8 mouse cellular contexts compared by ENCODE assay signal in the genomic region with DNA sequence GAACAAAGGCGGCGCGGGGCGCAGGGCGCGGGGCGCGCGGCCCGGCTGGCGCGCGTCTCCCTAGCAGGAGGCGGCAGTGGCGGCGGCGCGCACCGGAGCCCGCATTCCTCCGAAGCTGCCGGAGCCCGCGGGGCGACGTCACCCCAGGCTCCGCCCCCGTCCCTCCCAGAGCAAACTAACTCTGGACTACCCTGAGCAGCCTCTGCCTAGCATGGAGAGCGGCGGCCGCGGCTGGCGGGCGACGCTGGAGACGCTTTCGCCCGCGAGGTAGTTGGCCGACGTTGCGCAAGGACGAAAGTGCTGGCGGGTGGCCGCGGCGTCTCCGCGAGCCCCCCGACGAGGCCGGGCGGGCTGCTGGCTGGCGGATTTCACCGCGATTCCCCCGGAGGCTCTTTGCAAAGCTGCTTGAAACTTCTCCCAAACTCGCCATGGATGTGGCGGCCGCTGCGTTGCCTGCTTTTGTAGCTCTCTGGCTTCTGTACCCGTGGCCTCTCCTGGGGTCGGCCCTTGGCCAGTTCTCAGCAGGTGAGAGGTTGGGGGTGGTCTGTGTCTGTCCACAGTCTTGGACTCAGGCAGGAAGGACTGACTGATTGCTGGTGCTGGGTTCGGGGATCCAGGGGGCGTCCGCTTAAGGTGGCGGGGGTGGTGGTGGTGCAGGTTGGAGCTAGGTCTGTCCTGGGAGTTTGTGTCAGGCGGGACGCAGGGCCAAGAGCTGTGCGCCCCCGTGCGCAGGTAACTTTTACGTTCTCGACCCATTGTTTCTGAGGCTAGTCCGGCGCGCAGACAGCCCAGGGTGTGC. TPM values are rescaled to one million over a fixed set of nuclear protein-coding genes. Genes with fewer than 3 reads are reported as not detected.
DNase-seq lines count a peak whose midpoint lies in the region; ATAC-seq and TF ChIP-seq lines count a peak whose summit lies in the region.

Gene Ptprk (plus strand): TSS at position 168 of the 799 bp plus-strand sequence.

- H3K27ac ChIP-seq in hindbrain, postnatal 0 days = peak within 1 kb of the TSS; percentile 84
- H3K27ac ChIP-seq in left cerebral cortex, adult 2 months = peak within 1 kb of the TSS; percentile 91

- peak within 1 kb of the TSS; percentile 65 for H3K9ac ChIP-seq in hindbrain, postnatal 0 days (replicated peaks; ENCODE audit: low read length)

- peak within 1 kb of the TSS; percentile 90 for H3K4me2 ChIP-seq in hindbrain, postnatal 0 days (ENCODE audit: low read depth, low read length)

- peak within 1 kb of the TSS; percentile 86 for H3K4me3 ChIP-seq in hindbrain, postnatal 0 days (ENCODE audit: low read length)
- H3K4me3 ChIP-seq in left cerebral cortex, adult 2 months = peak within 1 kb of the TSS; percentile 91

- ATAC-seq in common myeloid progenitor, adult 5-6 weeks (replicated peaks; ENCODE audit: low read depth, poor library complexity, severe bottlenecking) = peak; percentile 93
- peak; percentile 97 for ATAC-seq in hindbrain, postnatal 0 days

- no peak; the same call in 1 of the 2 replicates for TF ChIP-seq CTCF in hindbrain, postnatal 0 days (IDR thresholded peaks at IDR 0.05; ENCODE audit: low read depth)
- TF ChIP-seq CTCF in left cerebral cortex, adult 2 months (IDR thresholded peaks at IDR 0.05) = no peak; the same call in 1 of the 2 replicates

- no peaks in the 10 kb centered on the region for H3K4me1 ChIP-seq in hindbrain, postnatal 0 days (ENCODE audit: insufficient read depth, low read length)

- peak; percentile 83 to 84 for DNase-seq in adrenal gland, adult 18-20 months (ENCODE audit: low spot score in 2 of 2)
- peak; percentile 90 for DNase-seq in gastrocnemius, postnatal 10 days
- DNase-seq in hindbrain, postnatal 0 days (ENCODE audit: low spot score) = peak; percentile 94
- peak; percentile 90 to 91 for DNase-seq in left cerebral cortex, adult 2 months (ENCODE audit: extremely low spot score in 1 of 2, low spot score in 2 of 2)
- DNase-seq in lung, postnatal 4 days = peak; percentile 94 to 98
- peak; percentile 90 for DNase-seq in right cerebral cortex, postnatal 25 days
- DNase-seq in MN1 (ENCODE audit: low spot score) = no peak

- 1% methylated on average over 73 of the region's 77 CpGs for WGBS in hindbrain, postnatal 0 days

- intact Hi-C loops in left cerebral cortex, adult 2 months (cut with DNase I) = loop anchor here (5.0 to 10.0 kb wide), 4 partner anchors 37 to 1072 kb away; no protein-coding TSS in a partner anchor

- no peaks in the 10 kb centered on the region for H3K36me3 ChIP-seq in hindbrain, postnatal 0 days (ENCODE audit: insufficient read depth, low read length)

- no peaks in the 10 kb centered on the region for H3K27me3 ChIP-seq in hindbrain, postnatal 0 days (ENCODE audit: insufficient read depth, low read length)

- no peaks in the 10 kb centered on the region for H3K9me3 ChIP-seq in hindbrain, postnatal 0 days (ENCODE audit: low read length)

RNA-seq across cellular contexts. Expression of gene Ptprk, which starts in this region (rescaled TPM):
- 10 to 100 TPM in 1 of 2 experiments, 1 to 10 TPM in 1; 7.6 to 13.8 TPM for total RNA-seq in adrenal gland, adult 18-20 months (2021)
- total RNA-seq in common myeloid progenitor, adult 5-6 weeks (2017) = 0.73 and 1.5 TPM in 2 replicates
- total RNA-seq in gastrocnemius, postnatal 10 days (2021) = 10 to 100 TPM in 1 of 2 experiments, 1 to 10 TPM in 1; 9.4 to 14.2 TPM
- 49.5 and 49.9 TPM in 2 replicates for total RNA-seq in hindbrain, postnatal 0 days (2014; rRNA removed)
- polyA plus RNA-seq in hindbrain, postnatal 0 days (2015; fragmentation: Nextera tagmentation; extraction: Ambion mirVana) = 23.5 and 24.0 TPM in 2 replicates
- 10 to 100 TPM; 82.2 to 85.5 TPM for total RNA-seq in left cerebral cortex, adult 2 months (2021)
